Mouse (Mus musculus) lung, postnatal 4 days (tissue): Measurements from ENCODE around the gene Mapk12.
A peak's percentile ranks its signal among the peaks of the same experiment; 100 is the strongest.

Experiments used
- DNase-seq, 2 experiments: peaks; one replicate each; pipeline ENCODE4 v3.0.0; 2021

Mapk12 gene

DNA sequence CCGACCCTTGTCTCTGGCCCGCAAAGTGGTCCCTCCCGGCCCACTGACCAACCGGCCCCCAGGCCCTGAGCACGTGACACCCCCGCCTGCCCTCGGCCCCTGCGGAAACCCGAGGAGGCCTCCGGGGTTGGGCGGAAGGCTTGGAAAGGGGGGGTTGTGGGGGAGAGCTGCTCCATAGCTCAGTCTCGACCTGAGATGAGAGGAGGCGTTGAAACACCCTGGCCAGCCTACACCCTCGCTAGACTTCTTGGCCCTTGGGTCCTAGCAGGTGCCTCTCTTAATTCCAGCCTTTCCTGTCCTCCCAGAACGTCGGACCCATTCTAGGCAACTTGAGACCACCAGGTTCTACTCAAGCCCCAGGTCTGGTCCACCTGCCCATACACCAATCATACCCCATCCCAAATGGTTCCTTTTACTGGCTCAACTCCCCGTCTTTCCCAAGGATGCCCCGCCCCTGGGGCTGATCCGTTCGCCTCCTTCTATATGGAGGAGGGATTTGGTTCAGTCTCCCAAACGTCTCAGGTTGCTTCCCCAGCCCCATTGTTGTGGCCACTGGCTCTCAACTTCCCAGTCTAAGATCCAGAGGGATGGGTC, at the start of gene Mapk12:
Gene Mapk12 (minus strand): TSS at position 45 of the 594 bp plus-strand sequence.
- DNase-seq: peak; percentile 66 to 81

DNA sequence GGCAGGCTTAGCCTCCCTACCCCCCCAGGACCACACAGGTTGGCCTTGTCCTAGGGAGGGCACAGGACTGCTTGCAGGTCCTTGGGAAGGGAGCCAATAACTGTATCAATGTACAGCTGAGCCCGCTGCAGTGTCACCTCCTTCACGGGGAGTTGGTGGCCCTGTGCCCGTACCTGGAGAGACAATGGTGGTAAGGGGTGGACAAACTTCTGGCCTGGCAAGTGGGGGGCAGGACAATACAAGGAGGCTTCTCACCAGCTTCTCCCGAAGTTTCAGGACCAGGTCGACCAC, 44.4 kb upstream of the Mapk12 start:
- DNase-seq: no peak

DNA sequence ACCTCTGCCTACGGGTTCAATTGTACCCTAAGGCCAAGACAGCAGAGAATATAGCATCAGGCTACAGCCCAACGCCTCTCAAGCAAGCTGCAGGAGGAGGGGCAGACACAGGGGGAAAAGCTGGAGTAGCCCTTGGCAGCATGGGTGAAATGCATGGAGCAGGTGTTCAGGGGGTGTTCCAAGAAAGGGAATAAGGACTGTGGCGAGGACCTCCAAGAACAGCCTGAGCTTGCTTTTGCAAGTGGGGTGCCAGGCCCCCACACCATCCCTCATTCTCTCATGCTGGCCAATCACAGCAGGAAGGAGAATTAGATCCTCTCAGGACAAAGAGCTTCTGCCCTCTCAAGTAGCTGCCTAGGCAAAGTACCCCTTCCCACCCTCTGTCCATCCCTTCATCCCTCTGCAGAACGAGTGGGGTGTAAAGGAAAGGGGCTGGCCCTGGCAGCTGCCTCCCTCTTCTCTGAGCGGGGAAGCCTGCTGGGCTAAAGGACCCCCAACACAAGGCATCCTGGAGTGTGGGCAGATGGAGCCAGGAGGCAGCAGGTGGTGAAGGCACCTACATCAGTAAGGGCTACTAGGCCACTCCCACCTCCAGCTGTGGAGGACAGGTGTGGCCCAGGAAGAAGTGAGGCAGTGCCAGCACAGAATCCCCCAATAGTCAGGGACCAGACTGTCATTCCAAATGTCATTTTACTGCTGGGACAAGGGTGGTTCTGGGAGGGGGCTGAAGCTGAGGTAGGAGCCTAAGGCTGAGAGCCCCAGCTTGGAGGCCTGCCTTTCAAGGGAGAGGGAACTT, 43.8 kb upstream of the Mapk12 start:
- no peak for DNase-seq

DNA sequence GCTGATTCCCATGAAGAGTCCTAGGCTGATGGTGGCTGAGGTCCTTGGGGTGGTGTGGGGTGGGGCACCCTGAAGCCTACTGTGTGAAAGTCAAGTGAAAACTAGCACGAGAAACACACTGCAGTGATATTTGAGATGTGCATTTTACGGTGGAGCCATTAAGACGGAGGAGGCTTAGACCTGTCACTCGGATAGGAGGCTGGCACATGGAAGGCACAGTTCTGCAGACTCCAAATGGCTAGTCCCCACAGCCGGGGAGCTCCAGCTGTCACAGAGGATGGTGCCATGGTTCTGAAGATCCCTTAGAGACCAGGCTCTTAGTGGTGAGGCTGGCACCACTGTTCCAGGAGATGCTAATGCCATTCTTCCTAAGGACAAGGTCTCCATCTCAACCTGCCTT, 42.3 kb upstream of the Mapk12 start:
- DNase-seq: no peak

DNA sequence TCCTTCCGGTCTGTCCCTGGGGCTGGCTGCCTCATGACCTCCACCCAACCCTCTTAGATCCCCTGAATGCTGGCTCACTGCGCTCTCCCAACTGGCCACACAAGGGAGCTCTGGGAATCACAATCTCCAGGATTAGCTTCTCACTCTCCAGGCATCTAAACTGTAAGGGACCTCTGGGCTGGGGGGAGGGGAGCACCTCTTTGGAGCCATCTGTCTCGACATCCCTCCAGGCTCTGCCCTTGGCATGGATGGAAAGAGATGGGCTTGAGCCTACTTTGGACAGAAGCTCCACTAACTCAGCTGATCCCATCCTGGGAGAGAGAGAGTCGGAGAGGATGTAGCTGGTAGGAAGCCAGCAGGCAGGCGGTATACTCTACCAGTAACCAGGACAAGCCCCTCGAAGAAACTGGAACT, 41.8 kb upstream of the Mapk12 start:
- DNase-seq: peak; percentile 62 to 74

DNA sequence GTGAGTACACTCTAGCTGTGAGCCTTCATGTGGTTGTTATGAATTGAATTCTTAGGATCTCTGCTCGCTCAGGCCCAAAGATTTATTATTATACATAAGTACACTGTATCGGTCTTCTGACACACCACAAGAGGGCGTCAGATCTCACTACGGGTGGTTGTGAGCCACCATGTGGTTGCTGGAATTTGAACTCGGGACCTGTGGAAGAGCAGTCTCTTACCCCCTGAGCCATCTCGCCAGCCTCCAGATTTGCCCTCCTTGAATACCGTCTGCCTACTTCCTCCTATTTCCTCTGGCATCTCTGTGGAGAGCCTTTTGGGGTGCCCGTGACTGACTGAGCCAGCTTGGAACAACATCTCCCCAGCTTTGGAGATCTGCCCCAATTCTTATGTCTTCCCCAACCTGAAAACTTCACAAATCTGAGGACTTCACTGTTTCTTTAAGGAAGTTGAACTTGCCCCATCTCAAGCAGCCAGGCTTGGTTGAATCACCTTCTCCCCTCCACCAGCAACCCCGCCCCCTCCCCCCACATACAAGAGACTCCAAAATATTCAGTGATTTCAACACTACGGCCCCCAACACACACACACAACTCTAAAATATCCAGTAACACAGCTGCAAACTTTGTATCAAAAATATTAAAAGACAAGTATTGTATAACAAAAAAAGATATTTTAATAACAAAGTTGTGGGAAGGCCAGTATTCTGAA, 41.2 kb upstream of the Mapk12 start:
- no peak for DNase-seq

DNA sequence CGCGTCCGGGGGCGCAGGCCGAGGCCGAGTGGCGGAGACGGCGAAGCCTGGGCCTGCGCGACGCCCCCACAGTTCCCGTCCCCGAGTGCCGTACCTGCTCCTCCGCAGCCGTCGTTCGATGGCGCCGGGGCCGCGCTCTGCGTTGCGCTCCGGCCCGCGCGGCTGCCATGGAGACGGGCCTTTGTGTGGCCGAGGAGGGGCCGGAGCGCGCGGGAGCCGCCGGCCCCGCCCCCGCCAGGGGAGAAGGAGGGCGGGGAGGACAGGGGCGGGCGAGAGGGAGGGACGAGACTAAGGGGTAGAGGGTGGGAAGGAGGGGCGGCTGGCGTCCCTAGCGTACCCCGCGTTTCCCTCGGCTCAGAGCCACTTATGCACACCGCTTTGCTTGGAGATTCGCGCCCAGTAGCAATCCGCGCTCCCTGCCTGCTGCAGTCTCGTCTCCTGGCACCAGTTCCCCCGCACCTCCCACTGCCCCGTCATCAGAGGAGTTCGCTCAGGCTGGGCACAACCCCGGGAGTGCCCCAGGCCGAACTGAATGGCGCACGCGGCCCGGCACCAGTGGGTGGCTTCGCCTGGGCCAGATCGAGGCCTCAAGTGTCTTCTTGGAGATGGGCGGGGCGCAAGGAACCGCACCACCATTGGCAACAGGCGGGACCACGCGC, 40.2 kb upstream of the Mapk12 start, which contains the start of gene Plxnb2:
Gene Plxnb2 (minus strand): TSS at position 218 of the 659 bp plus-strand sequence.
- peak; percentile 86 to 92 for DNase-seq

DNA sequence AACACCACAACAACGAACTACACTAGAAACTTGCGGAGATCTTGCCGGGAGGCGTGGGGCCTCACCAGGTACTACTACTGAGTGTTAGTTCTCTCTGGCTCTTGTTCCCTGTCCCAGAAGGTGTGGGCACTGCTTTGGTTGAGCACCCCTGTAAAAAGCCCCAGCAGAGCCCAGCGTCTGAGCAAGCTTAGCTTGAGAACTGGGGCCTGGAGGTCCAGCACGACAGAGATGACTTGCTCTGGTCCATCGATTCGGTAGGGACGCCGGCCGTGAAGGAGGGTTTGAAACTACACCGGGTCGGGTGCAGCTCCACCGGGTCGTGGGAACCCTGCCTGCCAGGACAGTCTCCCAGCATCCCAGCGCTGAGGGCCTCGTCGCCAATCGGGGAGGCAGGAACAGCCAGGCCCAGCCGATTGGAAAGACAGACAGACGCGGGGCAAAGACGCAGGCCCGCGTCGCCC, 39.6 kb upstream of the Mapk12 start:
- peak in 1 of 2 experiments; percentile 54 for DNase-seq

DNA sequence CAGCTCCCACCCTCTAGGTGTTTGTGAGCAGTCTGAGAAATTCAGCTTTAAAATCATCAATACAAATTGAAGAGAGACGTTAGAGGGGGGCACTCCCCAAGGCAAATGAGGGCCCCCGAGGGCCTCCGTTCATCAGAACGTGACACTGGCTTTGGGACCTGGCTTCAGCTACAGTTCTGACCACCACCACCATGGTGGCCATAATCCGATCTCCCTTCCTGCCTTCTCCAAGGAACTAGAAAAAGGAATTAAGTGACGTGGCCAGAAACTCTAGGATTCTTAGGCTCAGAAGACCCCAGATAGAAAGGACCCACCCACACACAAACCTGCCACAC, 39.1 kb upstream of the Mapk12 start:
- DNase-seq: no peak

DNA sequence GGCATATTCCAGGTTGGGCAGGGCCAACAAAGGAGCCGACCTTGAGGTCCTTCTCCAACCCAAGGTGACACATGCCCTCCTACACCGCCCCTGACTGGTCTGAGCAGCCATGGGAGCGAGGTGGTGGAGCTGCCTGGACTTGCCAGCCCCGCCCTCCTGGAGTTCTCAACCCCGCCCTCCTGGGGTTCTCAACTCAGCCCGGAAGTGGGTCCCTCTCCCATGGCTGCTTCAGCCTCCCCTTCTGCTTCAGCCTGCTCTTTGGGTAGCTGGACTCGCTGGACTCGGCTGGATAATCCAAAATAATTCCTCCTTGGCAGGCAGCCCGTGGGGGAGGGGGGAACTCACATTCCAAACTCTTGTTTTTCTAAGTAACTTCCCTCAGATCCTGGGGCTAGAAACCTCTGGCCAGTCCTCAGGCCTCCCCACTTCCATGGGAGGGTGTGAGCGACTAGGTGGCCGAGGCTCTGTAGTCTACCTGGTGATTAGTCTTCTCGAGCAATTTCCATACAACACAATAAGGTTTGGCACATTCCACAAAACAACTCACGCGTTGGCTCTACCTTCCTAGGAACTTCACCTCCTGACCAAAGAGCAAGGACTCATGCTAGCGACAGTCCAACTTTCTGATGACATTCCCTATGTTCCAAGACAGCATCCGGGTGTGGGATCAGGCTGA, 38.6 kb upstream of the Mapk12 start:
- DNase-seq: peak; percentile 85 to 91

DNA sequence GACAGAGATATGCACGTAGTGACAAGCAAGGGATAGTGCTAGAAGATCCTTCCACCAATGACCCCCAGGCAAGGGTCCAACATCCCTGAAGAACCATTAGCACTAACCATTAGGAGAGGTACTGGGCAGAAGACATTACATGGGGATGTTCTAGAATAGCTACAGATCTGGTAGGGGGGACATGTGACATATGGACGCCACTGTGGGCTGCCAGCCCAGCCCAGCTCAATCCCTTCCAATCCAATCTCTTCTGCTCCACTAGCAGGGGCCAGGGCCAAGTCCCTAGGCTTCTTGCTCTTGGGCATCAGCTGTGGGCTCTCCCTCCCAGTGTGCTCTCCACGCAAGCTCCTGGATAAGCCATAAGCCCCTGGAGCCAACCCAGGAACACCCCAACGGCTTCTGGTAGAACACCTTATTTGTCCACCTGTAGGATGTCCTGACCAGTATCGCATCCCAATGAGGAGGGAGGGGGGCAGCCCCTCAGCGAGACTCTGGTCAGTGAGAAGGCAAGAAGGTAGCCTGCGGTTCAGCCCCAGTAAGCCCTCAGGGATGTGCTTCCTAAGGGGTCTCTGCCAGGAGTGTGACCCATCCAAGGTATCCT, 37.9 kb upstream of the Mapk12 start:
- DNase-seq: no peak

DNA sequence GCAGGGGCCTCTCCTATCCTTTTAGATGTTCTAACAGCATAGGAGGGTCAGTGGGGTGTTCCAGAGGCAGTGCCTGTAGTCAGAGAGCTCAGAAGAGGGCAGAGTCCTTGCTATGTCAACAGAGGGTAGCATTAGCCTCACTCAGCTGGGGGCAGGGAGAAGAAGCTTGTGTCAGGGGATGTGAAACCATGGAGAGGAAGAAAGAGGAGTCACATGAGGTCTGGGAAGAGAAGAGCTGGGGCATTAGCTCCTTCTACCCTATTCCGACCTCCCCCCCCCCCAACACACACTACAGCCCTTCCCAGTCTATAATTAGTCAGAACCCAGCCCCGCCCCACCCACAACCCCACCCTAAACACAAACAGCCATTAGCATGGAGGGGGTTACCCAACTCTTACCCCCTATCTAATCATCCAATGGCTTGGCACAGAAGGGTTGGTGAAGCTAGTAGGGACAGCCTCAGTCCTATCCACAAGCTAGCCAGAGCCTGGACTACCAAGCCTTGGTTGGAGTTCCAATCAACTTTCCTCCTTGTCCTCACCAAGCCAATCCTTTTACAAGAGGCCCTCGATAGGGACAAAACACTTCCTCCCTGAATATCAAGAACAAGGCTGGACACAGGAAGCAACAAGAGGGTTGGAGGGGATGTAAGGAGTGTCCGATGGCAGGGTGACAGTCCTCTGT, 37.2 kb upstream of the Mapk12 start:
- no peak for DNase-seq

DNA sequence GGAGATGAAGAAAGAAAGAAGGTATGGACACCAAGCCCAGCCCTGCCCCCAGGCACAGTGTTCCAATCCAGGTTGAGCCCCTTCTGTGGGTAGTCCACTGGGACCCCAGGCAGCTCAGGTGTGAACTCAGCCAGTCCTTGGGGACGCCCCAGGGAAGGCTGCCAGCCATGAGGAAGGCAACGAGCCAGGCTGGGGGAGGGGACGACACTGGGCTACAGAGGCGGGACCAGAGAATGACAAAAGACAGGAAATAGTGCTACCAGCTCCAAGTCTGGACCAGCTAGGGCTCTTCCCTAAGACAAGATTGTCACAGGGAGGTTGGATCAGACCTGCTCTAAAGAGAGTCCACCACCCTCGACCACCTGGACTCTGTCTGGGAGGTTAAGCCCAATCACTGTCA, 36.6 kb upstream of the Mapk12 start:
- DNase-seq: peak; percentile 92 to 93

DNA sequence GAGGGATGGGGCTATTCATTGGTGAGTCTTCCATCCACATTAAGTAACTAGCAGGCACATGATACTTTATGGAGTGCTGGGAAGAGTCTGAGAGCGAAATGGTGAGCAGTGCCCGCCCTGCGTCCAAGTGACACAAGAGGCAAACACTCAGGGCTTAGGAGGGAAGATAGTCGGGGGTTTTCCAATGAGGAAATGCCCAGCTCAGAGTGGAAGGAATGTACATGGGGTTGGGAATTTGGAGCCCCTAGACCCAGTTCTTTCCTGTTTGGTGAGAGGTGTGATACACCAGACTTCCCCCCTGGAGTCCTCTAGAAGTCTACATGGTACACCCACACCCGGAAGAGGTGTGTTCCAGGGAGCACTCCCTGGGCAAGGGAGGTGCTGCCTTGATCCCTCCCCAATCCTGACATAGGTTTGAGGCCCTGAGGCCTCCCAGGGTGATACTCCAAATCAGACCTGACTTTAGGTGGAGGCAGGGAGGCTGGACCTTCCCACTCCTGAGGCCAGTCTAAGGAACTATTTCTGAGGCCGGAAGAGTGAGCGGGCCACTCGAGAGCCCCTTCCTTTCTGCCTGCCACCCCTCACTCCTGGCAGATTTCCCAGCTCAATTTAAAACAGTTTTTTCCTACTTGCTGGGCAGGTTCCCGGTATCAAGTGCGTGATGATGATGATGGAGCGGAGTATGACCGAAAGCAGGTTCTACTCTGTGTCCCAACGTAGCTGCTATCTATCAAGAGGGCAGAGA, 35.1 kb upstream of the Mapk12 start:
- DNase-seq: peak in 1 of 2 experiments; percentile 47

DNA sequence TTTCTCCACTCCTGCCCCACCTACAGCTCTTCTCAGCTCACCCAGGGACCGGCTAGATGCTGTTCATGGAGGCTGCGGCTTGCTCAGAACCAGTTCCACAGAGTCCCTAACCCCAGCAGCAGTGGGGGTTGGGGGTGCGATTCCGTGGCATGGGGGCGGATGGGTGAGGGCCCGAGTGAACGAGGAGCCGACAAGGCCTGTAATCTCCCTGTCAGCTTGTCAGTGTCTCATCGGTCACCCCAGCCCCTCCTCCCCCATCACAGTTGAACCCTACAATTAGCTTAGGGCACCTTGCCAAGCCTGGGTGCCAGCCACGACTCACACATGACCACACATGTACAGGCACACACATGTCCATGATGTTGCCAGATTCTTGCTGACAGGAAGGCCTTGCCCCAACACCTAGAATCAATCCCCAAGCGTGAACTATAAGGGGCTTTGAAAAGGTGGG, 34.4 kb upstream of the Mapk12 start:
- DNase-seq: no peak

DNA sequence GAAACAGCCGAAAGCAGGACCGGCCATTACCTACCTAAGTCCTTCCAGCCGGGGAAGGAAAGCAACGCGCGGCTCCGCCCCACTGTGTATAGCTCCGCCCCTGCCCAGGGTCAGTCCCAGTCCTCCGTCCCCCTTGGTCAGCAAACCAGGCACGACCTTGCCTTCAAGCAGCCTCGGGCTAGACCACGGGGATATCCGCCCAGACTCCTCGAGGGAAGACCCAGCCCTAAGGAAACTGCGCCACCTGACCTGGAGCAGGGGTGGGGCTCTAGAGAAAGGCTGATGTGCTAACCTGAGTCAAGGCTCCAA, 33.4 kb upstream of the Mapk12 start:
- peak; percentile 83 to 86 for DNase-seq

DNA sequence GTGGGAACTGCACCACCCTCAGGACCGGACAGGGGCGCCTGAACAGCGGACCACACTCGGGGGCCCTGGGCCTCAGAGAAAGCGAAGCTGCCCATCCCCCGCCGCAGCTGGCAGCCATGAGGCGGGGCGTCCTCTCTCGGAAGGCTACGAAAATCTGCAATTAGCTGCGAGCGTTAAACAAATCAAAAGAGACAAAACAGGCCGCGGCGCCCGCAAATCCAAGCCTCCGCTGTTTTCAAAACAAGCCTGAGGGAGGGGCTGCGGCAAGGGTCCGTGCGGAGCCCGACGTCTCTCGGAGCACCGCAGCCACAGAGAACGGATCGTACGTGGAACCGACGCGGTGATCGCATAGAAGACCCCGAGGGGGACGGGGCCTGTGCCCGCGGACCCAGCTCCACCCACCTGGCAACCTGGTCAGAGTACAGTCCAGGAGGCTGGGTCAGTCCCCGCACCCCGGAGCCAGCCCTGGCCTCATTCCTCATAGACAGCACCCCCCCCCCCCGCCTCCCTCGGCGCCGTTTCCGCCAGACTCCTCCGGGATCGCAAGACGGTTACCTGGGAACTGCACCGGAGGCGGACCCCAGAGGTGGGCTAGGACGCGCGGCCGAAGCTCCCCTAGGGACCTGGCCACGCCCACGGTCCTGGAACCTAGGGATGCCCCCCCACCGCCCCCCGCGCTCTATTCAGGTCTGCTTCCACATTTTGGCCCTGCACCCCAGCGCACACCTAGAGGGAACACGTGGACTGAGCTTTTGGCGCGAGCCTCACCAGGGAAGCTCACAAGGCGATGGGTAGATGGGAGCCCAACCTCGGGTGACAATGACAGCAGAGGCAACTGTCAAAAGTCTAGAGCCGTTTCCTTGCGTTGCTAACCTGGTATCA, 32.8 kb upstream of the Mapk12 start:
- DNase-seq: peak; percentile 64 to 71

DNA sequence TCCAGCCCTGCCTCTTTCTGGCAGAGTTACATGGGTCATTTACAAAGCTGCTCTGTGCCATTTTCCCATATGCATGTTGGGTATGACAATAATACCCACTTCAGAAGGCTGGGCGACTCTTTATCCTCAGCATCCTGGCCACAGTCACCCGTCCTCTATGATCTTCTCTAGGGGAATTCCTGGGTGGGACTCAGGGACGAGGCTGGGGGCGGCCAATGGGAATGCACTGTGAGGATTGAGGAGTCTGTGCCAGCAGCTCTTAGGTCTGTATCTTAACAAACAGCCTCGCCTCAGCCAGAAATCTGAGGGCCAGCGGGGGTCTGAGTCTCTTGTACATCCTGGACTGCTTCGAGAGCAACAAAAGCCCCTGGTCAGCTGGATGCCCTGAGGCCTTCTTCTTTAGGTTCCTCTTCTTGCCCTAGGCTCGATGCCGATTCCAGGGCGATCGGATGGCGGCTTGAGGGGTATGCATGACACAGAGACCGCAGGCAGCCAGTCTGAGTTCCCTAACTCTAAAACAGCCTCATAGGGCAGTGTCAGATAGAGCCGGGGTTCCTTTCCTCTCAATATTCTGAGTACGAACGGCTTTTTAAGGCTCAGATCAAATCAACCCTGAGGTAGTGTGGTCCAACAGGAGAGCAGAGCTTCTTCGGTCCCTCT, 31.9 kb upstream of the Mapk12 start:
- DNase-seq: no peak

DNA sequence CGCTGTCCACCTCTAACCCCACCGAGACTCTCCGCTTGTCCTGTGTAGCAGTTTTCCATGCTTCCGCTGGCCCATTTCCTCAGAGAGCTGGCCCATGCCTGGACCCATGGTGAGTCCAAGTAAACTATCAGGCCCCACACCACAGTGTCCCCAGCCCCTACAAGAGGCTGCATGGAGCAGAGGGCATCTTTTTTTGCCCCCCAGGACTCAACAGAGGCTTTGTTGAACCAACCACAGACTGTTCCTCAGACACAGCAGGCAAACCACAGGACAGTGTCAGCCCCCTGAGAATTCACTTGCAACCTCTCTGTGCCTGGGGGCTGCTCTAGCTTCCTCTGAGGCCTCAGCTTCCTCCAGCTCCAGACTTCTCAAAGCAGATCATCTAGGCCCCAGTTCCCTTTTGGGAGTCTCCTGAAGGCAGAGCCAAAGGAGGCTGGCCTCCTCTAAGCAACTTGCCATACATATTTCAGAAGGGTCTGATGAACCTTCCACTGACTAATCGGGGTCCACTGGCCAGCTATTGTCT, 31.1 kb upstream of the Mapk12 start:
- no peak for DNase-seq
